Mouse (Mus musculus): ENCODE data around the gene Irx1.

Irx1 gene

GRCm38 (mm10) chr13:71963356-71964351 is at the start of gene Irx1:
Gene Irx1 (minus strand): TSS chr13:71963723.
- H3K36me3 ChIP-seq (ENCODE audit: control insufficient read depth, insufficient read depth, low read length, poor library complexity, severe bottlenecking): no peaks in the 10 kb centered on the region
- H3K27me3 ChIP-seq (ENCODE audit: control insufficient read depth, insufficient read depth, low read length, poor library complexity, severe bottlenecking): no peaks in the 10 kb centered on the region
- no peak for DNase-seq (ENCODE audit: low read depth, low spot score)

DNA sequence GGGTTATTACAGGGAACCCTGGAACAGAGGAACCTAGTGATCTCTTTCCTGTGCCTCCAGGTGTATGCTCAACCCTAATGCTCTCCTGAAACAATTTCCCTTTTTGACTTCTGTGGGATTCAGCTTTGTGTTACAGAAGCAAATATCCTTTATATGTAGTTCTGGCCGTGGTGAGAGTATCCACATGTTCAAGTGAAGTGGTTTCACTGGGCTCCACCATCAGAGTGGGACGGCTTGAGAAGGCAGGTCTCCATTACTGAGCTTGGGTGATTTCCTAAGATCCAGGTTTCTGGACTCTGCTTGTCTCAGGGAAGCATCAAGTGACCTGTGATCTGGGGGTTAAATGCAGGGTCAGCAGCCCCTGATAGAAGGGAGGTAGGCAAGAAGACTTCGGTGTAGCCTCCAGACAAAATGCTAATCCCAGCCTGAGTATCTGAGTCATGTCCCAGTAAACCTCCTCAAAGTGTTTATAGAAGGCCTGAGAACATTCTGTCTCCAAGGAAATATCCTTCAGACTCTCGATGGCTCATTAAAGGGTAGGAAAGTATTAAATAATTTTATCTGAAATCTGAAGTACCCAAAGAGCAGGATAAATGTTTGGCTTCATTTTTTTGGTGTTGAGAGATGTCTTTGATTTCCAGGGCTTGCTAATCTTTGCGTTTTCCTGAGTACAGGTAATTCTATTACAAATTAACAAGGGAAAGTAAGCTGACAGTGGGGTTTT is 16.6 kb upstream of the Irx1 start:
- Histone ChIP-seq H3K27me3 (ENCODE audit: control insufficient read depth, insufficient read depth, low read length, poor library complexity, severe bottlenecking) (no peaks in the 10 kb centered on the region), H3K36me3 (ENCODE audit: control insufficient read depth, insufficient read depth, low read length, poor library complexity, severe bottlenecking) (no peaks in the 10 kb centered on the region)
- DNase-seq (ENCODE audit: low read depth, low spot score): no peak

DNA sequence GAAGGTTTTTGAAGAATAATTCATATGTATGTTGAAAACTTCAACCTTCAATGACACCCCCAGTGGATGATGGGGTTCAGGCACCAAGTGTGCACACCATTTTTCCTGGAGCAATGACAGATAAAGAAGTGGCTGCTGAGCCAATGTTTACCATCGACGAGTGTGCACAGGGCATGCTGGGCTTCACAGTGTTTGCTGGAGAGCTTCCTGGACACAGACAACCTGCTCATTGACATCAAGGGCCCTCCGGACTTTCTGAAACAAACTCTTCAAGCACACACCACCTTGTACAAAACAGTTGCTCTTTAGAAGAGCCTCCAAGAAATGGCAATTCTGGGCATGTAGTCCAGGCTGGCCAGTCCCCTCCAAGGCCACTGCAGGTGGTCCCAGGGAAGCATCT is 12.2 kb upstream of the Irx1 start:
- Histone ChIP-seq H3K36me3 (ENCODE audit: control insufficient read depth, insufficient read depth, low read length, poor library complexity, severe bottlenecking) (no peaks in the 10 kb centered on the region), H3K27me3 (ENCODE audit: control insufficient read depth, insufficient read depth, low read length, poor library complexity, severe bottlenecking) (no peaks in the 10 kb centered on the region)
- no peak for DNase-seq (ENCODE audit: low read depth, low spot score)

- Histone ChIP-seq H3K36me3 (ENCODE audit: control insufficient read depth, insufficient read depth, low read length, poor library complexity, severe bottlenecking) (no peaks in the 10 kb centered on the region), H3K27me3 (ENCODE audit: control insufficient read depth, insufficient read depth, low read length, poor library complexity, severe bottlenecking) (no peaks in the 10 kb centered on the region)
- no peak for DNase-seq (ENCODE audit: low read depth, low spot score)
Measured at GRCm38 (mm10) chr13:71968286-71968685, 4.8 kb upstream of the Irx1 start.

- no peak for DNase-seq (ENCODE audit: low read depth, low spot score)
- Histone ChIP-seq H3K36me3 (ENCODE audit: control insufficient read depth, insufficient read depth, low read length, poor library complexity, severe bottlenecking) (no peaks in the 10 kb centered on the region), H3K27me3 (ENCODE audit: control insufficient read depth, insufficient read depth, low read length, poor library complexity, severe bottlenecking) (no peaks in the 10 kb centered on the region)
Measured at GRCm38 (mm10) chr13:71967341-71968250, 4.1 kb upstream of the Irx1 start.

- no peaks in the 10 kb centered on the region for H3K27me3 ChIP-seq (ENCODE audit: control insufficient read depth, insufficient read depth, low read length, poor library complexity, severe bottlenecking)
- DNase-seq (ENCODE audit: low read depth, low spot score): no peak
- no peaks in the 10 kb centered on the region for H3K36me3 ChIP-seq (ENCODE audit: control insufficient read depth, insufficient read depth, low read length, poor library complexity, severe bottlenecking)
Measured at GRCm38 (mm10) chr13:71966631-71967030, 3.1 kb upstream of the Irx1 start.

GRCm38 (mm10) chr13:71964366-71964765 is 843 bp upstream of the Irx1 start:
- DNase-seq (ENCODE audit: low read depth, low spot score): no peak
- Histone ChIP-seq H3K27me3 (ENCODE audit: control insufficient read depth, insufficient read depth, low read length, poor library complexity, severe bottlenecking) (no peaks in the 10 kb centered on the region), H3K36me3 (ENCODE audit: control insufficient read depth, insufficient read depth, low read length, poor library complexity, severe bottlenecking) (no peaks in the 10 kb centered on the region)

DNA sequence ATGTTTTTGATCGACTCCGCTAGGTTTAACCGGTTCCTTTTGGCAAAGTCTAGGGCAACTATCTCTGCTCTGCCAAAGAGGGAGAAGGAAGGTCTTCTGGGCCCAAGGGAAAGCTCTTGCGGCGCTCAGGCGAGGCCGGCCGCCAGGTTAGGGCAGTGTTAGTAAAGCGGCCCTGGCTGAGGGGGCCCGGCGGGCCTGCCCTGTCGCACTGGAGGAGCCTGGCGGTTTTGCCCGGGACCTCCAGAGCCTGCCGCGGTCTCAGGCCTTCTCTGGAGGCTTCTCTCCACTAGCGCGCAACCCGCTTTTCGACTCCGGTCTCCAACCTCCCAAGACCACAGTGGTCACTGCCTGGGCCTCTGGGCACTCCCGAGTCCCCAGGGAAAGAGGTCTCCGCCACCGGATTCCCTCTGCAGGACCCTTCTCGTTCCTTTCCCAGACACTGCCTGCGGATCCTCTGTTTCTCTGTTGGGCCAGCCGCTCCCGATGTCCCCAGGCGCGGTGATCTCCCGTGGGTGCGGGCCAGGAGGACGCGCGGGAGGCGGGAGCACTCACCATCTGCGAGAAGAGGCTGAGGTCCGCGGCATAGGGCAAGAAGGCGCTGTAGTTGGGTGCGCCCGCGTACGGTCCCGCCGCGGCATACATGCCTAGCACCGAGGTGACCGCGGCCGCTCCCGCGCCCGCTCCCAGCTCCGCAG is 715 bp downstream of the Irx1 start:
- no peak for DNase-seq (ENCODE audit: low read depth, low spot score)
- H3K36me3 ChIP-seq (ENCODE audit: control insufficient read depth, insufficient read depth, low read length, poor library complexity, severe bottlenecking): no peaks in the 10 kb centered on the region

GRCm38 (mm10) chr13:71961891-71962660 is 1.4 kb downstream of the Irx1 start:
- no peak for DNase-seq (ENCODE audit: low read depth, low spot score)
- Histone ChIP-seq H3K27me3 (ENCODE audit: control insufficient read depth, insufficient read depth, low read length, poor library complexity, severe bottlenecking) (no peaks in the 10 kb centered on the region), H3K36me3 (ENCODE audit: control insufficient read depth, insufficient read depth, low read length, poor library complexity, severe bottlenecking) (no peaks in the 10 kb centered on the region)

More for the DNA sequence above, 715 bp downstream of the Irx1 start:
- no peaks in the 10 kb centered on the region for H3K27me3 ChIP-seq (ENCODE audit: control insufficient read depth, insufficient read depth, low read length, poor library complexity, severe bottlenecking)

DNA sequence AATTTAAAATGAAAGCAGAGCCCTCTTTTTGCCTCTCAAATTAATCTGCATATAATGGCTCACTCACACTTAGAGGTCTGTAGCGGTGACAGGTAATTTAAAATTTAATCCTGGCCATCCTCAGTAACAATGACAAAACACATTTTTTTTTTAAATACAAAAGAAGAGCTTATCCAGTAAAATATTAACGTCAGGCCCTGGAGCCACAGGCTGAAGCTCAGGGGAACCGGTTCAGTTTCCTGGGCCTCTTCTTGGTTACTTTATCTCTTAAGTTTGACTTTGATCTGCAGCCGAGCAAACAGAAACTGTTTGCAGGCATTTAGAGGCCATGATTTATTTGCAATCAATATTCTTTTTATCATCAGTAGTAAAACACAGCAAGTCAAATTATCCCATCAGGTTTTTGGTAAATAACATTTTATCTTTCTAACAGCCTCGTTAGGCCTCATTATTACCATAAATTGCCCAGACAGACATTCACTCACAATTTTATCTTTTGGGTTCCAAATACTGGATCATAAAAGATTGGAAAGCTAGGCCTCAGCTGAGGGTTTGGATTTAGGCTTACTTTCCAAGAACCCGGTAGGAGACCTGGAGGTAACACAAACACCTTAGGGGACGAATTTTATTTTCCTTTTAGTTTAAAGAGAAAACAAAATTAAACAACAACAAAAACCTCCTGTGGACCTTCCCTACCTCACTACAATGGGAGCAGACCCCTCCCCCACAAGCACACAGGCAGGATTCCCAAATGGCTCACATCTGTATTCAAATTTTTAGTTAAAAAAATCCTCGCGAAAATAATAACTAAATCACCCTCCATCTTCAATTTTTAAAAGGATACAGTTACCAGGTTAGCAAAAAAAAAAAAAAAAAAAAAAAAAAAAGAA is 2.4 kb downstream of the Irx1 start:
- no peak for DNase-seq (ENCODE audit: low read depth, low spot score)
- H3K36me3 ChIP-seq (ENCODE audit: control insufficient read depth, insufficient read depth, low read length, poor library complexity, severe bottlenecking): no peaks in the 10 kb centered on the region
- no peaks in the 10 kb centered on the region for H3K27me3 ChIP-seq (ENCODE audit: control insufficient read depth, insufficient read depth, low read length, poor library complexity, severe bottlenecking)

DNA sequence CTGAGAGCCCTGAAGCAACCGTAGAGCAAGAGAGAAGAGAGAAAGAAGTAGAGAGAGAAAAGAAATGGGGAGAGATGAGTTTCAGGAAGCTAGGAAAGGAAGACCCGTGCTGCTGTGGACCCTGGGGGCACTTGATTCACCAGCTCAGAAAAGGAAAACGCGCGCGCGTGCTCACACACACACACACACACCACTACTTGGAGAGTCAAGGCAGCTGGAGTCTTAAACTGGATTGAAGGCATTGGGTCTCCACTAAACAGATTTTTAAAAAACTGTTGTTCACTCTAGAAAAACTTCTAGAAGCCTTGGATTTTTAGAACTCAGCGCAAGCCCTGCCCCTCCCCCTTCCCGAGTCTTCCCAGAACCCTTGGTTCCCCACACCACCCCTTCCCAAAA is 3.2 kb downstream of the Irx1 start:
- Histone ChIP-seq H3K36me3 (ENCODE audit: control insufficient read depth, insufficient read depth, low read length, poor library complexity, severe bottlenecking) (no peaks in the 10 kb centered on the region), H3K27me3 (ENCODE audit: control insufficient read depth, insufficient read depth, low read length, poor library complexity, severe bottlenecking) (no peaks in the 10 kb centered on the region)
- no peak for DNase-seq (ENCODE audit: low read depth, low spot score)

GRCm38 (mm10) chr13:71959361-71960276 is 3.9 kb downstream of the Irx1 start:
- DNase-seq (ENCODE audit: low read depth, low spot score): no peak
- no peaks in the 10 kb centered on the region for H3K36me3 ChIP-seq (ENCODE audit: control insufficient read depth, insufficient read depth, low read length, poor library complexity, severe bottlenecking)
- H3K27me3 ChIP-seq (ENCODE audit: control insufficient read depth, insufficient read depth, low read length, poor library complexity, severe bottlenecking): no peaks in the 10 kb centered on the region

Measured in splenic B cell, adult 2 months (primary cell).